Mouse (Mus musculus) forebrain, postnatal 0 days (tissue): Measurements from ENCODE around the gene Stmn1. TPM values are rescaled to one million over a fixed set of nuclear protein-coding genes. Genes with fewer than 3 reads are reported as not detected.

Experiments used
- ATAC-seq: fragments of 200-750 bp; cut with Nextera tagmentation; 2 replicates; pipeline ENCODE4 v1.8.0; 2017; ENCODE audit warnings: mild to moderate bottlenecking, moderate library complexity
- DNase-seq: peaks from one replicate; pipeline ENCODE4 v3.0.0-alpha.2; 2015
- H3K27ac ChIP-seq: fragments of 300-500 bp; sonication (generic); 2 replicates; pipeline ENCODE4 v1.5.1; 2014; ENCODE audit warnings: low read depth, mild to moderate bottlenecking, antibody characterized with exemption, low read length, moderate library complexity, mixed read lengths
- H3K27me3 ChIP-seq: fragments of 300-500 bp; sonication (generic); 2 replicates; pipeline ENCODE4 v1.6.1; 2014; ENCODE audit warnings: mild to moderate bottlenecking, low read length, mixed read lengths; ENCODE audit not compliant: insufficient read depth
- H3K36me3 ChIP-seq: fragments of 300-500 bp; sonication (generic); 2 replicates; pipeline ENCODE4 v1.6.1; 2014; ENCODE audit warnings: mild to moderate bottlenecking, moderate library complexity; ENCODE audit not compliant: insufficient read depth
- H3K4me1 ChIP-seq: fragments of 300-500 bp; sonication (generic); 2 replicates; pipeline ENCODE4 v1.6.1; 2014; ENCODE audit warnings: antibody characterized with exemption; ENCODE audit not compliant: insufficient read depth
- H3K4me2 ChIP-seq: fragments of 300-500 bp; sonication (generic); 2 replicates; pipeline ENCODE4 v1.6.1; 2014; ENCODE audit warnings: low read depth, mild to moderate bottlenecking, moderate library complexity
- H3K4me3 ChIP-seq: fragments of 300-500 bp; sonication (generic); 2 replicates; pipeline ENCODE4 v1.5.1; 2014; ENCODE audit warnings: low read depth, low read length, mixed read lengths
- H3K9ac ChIP-seq: fragments of 300-500 bp; sonication (generic); 2 replicates; pipeline ENCODE4 v1.6.1; 2014; ENCODE audit warnings: mild to moderate bottlenecking
- H3K9me3 ChIP-seq: fragments of 300-500 bp; sonication (generic); 2 replicates; pipeline ENCODE4 v1.6.1; 2016; ENCODE audit warnings: low read length
- CTCF ChIP-seq: sonication (generic); IDR thresholded peaks from 2 replicates; pipeline ENCODE4 v1.5.1; 2016; ENCODE audit warnings: antibody characterized with exemption, control low read depth, low read depth
- WGBS: fragments of 180-500 bp; shearing (Covaris S2); extraction: QIAGEN DNeasy Blood & Tissue Kit; methylation state at CpG from one replicate; pipeline ENCODE4 v1.1.7; 2014; 5-methylcytosine and 5-hydroxymethylcytosine counted together
- polyA plus RNA-seq: library from polyadenylated mRNA; unstranded; fragments of >200 nt; fragmentation: Nextera tagmentation; extraction: Ambion mirVana; gene quantifications from 2 replicates; pipeline ENCODE4 v1.2.1, GENCODE M21; 2015
- total RNA-seq: library from RNA; depleted of rRNA; stranded (reverse); fragments of >200 nt; gene quantifications from 2 replicates; pipeline ENCODE4 v1.2.3, GENCODE M21; 2014

Stmn1 gene
- total and polyA plus RNA-seq, 2 experiments from 2014 or later: 2,537 to 7,274 TPM

DNA sequence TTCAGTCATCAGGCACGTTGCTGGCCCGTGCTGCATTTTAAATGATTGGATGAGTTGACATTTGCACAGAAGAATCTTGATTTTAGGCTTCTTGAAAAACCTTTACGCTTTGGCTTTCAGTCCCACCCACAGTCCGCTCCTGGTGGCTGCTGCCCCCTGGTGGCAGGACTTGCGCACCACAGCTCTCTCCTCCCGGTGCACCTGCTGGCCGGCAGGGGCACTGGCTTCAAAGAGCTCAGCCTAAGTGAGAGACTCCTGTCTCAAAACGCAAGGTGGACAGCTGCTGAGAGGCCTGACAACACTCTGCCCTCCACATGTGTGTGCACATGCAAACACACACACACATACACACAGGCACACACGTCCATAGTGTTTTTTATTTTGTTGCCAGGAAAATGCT, 9.9 kb downstream of the Stmn1 start:
- Histone ChIP-seq H3K36me3 (peaks cover 39% of the 10 kb centered on the region), H3K4me1 (0 out of 2 replicates have a peak, but pooled peaks cover under 1% of the 10 kb centered on the region), H3K9ac (no peak overlapping the region), H3K4me2 (no peak overlapping the region), H3K4me3 (no peak overlapping the region), H3K9me3 (no peaks in the 10 kb centered on the region), H3K27me3 (no peaks in the 10 kb centered on the region), H3K27ac (peak overlapping the region; percentile 62)
- peak; percentile 100 for TF ChIP-seq CTCF
- WGBS: 5% methylated on average over 9 of the region's 9 CpGs
- DNase-seq: peak; percentile 94
- ATAC-seq: peak; percentile 84

DNA sequence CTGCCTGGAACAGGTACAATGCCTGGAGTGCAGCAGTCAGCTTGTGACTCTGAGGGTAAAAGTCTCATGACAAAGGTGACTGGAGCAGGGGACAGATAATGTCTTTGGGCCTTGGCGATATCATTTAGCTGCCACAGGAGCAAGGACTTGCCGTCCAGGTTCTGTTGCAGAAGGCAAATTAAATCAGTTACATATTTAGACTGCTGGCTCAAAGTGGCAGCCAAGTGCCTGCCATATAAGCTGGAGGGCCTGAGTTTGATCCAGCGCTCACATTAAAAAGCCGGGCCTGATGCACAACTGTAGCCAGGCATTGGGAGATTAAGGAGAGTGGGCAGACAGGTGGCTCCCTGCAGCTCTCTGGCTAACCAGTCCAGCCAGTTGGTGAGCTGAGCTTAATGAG, 11.7 kb downstream of the Stmn1 start:
- Histone ChIP-seq H3K9ac (no peak overlapping the region), H3K27ac (no peak overlapping the region), H3K9me3 (no peaks in the 10 kb centered on the region), H3K4me3 (no peak overlapping the region), H3K27me3 (no peaks in the 10 kb centered on the region), H3K4me1 (no peaks in the 10 kb centered on the region), H3K4me2 (no peak overlapping the region), H3K36me3 (peaks cover 25% of the 10 kb centered on the region)
- ATAC-seq (no peak), DNase-seq (no peak)
- 85% methylated on average over 4 of the region's 4 CpGs for WGBS
- no peak for TF ChIP-seq CTCF

DNA sequence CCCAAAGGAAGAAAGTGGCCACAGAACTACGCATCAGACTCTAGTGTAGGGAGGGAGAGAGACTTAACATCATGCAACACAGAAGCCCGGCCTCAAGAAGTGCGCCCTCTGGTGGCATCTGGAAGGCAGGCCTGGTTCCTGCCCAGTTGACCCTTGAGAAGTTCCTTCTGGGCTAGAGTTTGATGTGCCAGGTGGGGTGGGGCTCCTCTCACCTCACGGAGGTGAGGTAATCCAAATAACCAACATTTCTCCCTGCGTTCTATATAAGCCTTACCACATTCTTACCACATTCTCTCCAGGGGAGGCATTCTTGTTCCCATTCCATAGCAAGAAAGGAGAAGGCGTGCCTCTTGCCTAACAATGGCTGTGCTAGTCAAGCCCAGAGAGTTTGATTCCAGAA, 12.7 kb downstream of the Stmn1 start:
- no peak; the same call in 1 of the 2 replicates for ATAC-seq
- H3K36me3 ChIP-seq: peaks cover 15% of the 10 kb centered on the region
- peak; percentile 85 for TF ChIP-seq CTCF
- no peak overlapping the region for H3K4me3 ChIP-seq
- no peaks in the 10 kb centered on the region for H3K4me1 ChIP-seq
- H3K9me3 ChIP-seq: no peaks in the 10 kb centered on the region
- H3K27me3 ChIP-seq: no peaks in the 10 kb centered on the region
- H3K4me2 ChIP-seq: no peak overlapping the region
- 23% methylated on average over 6 of the region's 6 CpGs for WGBS
- DNase-seq: peak; percentile 69
- H3K9ac ChIP-seq: no peak overlapping the region
- no peak overlapping the region for H3K27ac ChIP-seq

DNA sequence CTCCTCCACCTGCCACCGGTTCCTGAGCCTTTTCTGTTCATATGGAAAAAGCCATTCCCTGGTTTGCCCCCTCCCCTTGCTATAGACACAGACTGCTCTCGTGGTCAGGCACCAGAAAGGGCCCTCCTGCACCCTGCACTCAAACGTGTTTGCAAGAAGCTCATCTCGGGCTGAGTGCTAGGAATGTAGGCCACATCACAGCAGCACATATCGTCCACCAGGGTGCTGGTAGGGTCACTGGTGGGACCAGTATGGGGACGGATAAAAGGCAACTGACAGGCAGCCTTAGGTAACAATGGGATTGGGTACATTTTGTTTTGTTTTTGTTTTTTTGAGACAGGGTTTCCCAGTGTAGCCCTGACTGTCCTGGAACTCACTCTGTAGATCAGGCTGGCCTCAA, 13.2 kb downstream of the Stmn1 start:
- Histone ChIP-seq H3K4me1 (no peaks in the 10 kb centered on the region), H3K36me3 (peaks cover 12% of the 10 kb centered on the region), H3K9ac (no peak overlapping the region), H3K4me2 (no peak overlapping the region), H3K4me3 (no peak overlapping the region), H3K27me3 (no peaks in the 10 kb centered on the region), H3K9me3 (no peaks in the 10 kb centered on the region), H3K27ac (no peak overlapping the region)
- no peak for TF ChIP-seq CTCF
- ATAC-seq: no peak
- 63% methylated on average over 6 of the region's 6 CpGs for WGBS
- no peak for DNase-seq

DNA sequence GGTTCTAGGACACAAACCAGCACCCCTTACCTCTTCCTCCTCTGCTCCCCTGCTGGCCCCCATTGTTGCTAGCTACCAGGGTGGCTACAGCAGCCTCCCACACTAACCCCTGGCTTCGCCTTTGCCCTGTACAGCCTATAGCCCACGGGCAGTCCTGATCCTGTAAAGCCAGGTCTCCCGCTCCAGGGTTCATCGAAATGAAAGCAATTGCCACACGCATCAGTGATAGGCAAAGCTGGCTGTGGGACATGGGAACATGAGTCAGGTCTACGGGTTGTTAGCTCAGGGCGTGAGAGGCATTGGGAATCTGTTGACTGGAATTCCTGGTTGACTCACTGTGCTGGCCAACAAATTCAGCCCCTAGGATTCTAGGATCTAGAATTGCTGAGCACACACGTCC, 14.3 kb downstream of the Stmn1 start:
- DNase-seq (no peak), ATAC-seq (no peak)
- Histone ChIP-seq H3K9me3 (no peaks in the 10 kb centered on the region), H3K4me1 (no peaks in the 10 kb centered on the region), H3K9ac (no peak overlapping the region), H3K27ac (no peak overlapping the region), H3K4me2 (no peak overlapping the region), H3K36me3 (0 out of 2 replicates have a peak, but pooled peaks cover under 1% of the 10 kb centered on the region), H3K27me3 (no peaks in the 10 kb centered on the region), H3K4me3 (no peak overlapping the region)
- WGBS: 76% methylated on average over 8 of the region's 8 CpGs
- TF ChIP-seq CTCF: no peak

DNA sequence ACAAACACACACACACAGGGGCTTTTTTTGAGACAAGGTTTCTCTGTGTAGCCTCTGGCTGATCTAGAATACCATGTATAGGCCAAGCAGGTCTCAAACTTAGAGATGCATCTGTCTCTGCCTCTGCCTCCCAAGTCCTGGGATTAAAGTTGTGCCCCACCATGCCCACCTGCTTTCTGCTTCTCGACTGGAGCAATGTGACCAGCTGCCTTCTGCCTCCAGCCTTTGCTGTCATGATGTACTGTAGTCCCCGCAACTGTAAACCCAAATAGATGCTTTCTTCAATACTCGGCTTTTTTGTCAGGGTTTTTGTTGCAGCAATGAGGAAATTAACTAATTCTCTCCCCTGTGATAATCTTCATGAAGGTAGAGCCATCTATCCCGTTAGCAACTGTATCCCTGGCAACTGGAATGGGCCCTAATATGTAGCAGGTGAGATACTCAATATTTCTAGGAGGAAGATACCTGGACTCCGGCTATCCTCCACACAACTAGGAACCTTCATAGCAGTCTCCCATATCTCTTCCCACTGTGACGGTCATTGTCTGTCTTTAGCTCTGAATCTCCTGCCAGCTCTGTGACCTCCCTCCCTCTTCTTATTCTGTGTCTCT, 15.1 kb downstream of the Stmn1 start:
- H3K4me3 ChIP-seq: no peak overlapping the region
- H3K9ac ChIP-seq: no peak overlapping the region
- H3K27me3 ChIP-seq: no peaks in the 10 kb centered on the region
- 55% methylated on average over 6 of the region's 6 CpGs for WGBS
- DNase-seq: no peak
- peak; percentile 46; the same call in 1 of the 2 replicates for ATAC-seq
- H3K27ac ChIP-seq: no peak overlapping the region
- no peaks in the 10 kb centered on the region for H3K9me3 ChIP-seq
- TF ChIP-seq CTCF: no peak
- H3K4me2 ChIP-seq: no peak overlapping the region
- no peaks in the 10 kb centered on the region for H3K4me1 ChIP-seq
- H3K36me3 ChIP-seq: no peaks in the 10 kb centered on the region

DNA sequence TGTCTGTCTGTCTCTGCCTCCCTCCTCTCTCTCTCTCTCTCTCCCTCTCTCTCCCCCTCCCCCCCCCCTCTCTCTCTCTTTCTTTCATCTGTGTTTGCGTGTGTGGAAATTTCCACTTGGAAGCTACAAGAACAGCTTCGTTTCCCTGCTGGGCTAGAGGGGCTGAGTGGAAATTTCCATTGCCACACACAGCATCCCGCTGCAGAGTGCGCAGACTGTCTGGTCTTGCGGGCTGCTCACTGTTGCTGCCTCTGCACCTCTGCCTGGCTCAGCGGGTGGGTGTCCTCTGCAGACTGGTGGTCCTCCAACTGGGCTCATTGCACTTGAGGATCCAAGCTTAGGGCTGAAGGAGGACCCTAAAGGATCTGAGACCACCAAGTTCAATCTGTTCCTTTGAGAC, 15.6 kb downstream of the Stmn1 start:
- DNase-seq: no peak
- no peak overlapping the region for H3K9ac ChIP-seq
- 30% methylated on average over 6 of the region's 6 CpGs for WGBS

More for the DNA sequence above, 15.6 kb downstream of the Stmn1 start:
- no peak overlapping the region for H3K4me3 ChIP-seq
- no peak for TF ChIP-seq CTCF
- H3K4me1 ChIP-seq: no peaks in the 10 kb centered on the region
- H3K27ac ChIP-seq: peak overlapping the region; percentile 40
- no peaks in the 10 kb centered on the region for H3K36me3 ChIP-seq
- H3K9me3 ChIP-seq: no peaks in the 10 kb centered on the region
- H3K4me2 ChIP-seq: no peak overlapping the region
- ATAC-seq: peak; percentile 35; the same call in 1 of the 2 replicates
- H3K27me3 ChIP-seq: no peaks in the 10 kb centered on the region
